Mouse (Mus musculus): Measurements from ENCODE around the gene Krt12. TPM values are rescaled to one million over a fixed set of nuclear protein-coding genes. Genes with fewer than 3 reads are reported as not detected.
A peak's percentile ranks its signal among the peaks of the same experiment; 100 is the strongest.

Gene Krt12
- polyA plus RNA-seq, 1 experiment from 2014 or later: not detected

GRCm38 (mm10) chr11:99392492-99392891, 29.6 kb downstream of the Krt12 start:
- Histone ChIP-seq H3K9me3 (replicated peaks) (no peaks in the 10 kb centered on the region), H3K27ac (no peak overlapping the region), H3K4me3 (no peak overlapping the region), H3K4me1 (no peaks in the 10 kb centered on the region), H3K36me3 (no peaks in the 10 kb centered on the region; the same call in 1 of the 2 replicates), H3K27me3 (ENCODE audit: low read depth, poor library complexity, severe bottlenecking) (no peaks in the 10 kb centered on the region)
- DNase-seq (ENCODE audit: low spot score): no peak
- 86% methylated on average over 10 of the region's 10 CpGs for WGBS

- Histone ChIP-seq H3K27ac (no peak overlapping the region), H3K27me3 (ENCODE audit: low read depth, poor library complexity, severe bottlenecking) (no peaks in the 10 kb centered on the region)
- 83% methylated on average over 6 of the region's 6 CpGs for WGBS
Measured at GRCm38 (mm10) chr11:99391375-99391774, 30.7 kb downstream of the Krt12 start.

GRCm38 (mm10) chr11:99390866-99391265, 31.2 kb downstream of the Krt12 start:
- DNase-seq (ENCODE audit: low spot score): no peak
- peaks cover 4% of the 10 kb centered on the region; the same call in 1 of the 2 replicates for H3K4me1 ChIP-seq
- H3K4me3 ChIP-seq: no peak overlapping the region
- WGBS: 70% methylated on average over 7 of the region's 7 CpGs
- no peak overlapping the region for H3K27ac ChIP-seq
- H3K36me3 ChIP-seq: no peaks in the 10 kb centered on the region; the same call in 1 of the 2 replicates
- H3K9me3 ChIP-seq (replicated peaks): no peaks in the 10 kb centered on the region
- H3K27me3 ChIP-seq (ENCODE audit: low read depth, poor library complexity, severe bottlenecking): no peaks in the 10 kb centered on the region

More at GRCm38 (mm10) chr11:99391375-99391774, 30.7 kb downstream of the Krt12 start:
- no peak for DNase-seq (ENCODE audit: low spot score)
- no peaks in the 10 kb centered on the region; the same call in 1 of the 2 replicates for H3K36me3 ChIP-seq
- no peaks in the 10 kb centered on the region for H3K9me3 ChIP-seq (replicated peaks)
- H3K4me1 ChIP-seq: peaks cover 4% of the 10 kb centered on the region; the same call in 1 of the 2 replicates
- no peak overlapping the region for H3K4me3 ChIP-seq

GRCm38 (mm10) chr11:99389264-99389663, 32.8 kb downstream of the Krt12 start, which contains the start of gene Krt10:
Gene Krt10, minus strand, starts transcription at chr11:99389364.
- WGBS: 86% methylated on average over 4 of the region's 4 CpGs
- DNase-seq (ENCODE audit: low spot score): no peak
- no peaks in the 10 kb centered on the region; the same call in 1 of the 2 replicates for H3K36me3 ChIP-seq

GRCm38 (mm10) chr11:99388661-99389060, 33.4 kb downstream of the Krt12 start:
- no peak overlapping the region for H3K27ac ChIP-seq
- H3K36me3 ChIP-seq: no peaks in the 10 kb centered on the region; the same call in 1 of the 2 replicates
- 92% methylated on average over 18 of the region's 18 CpGs for WGBS
- no peak overlapping the region for H3K4me3 ChIP-seq
- H3K9me3 ChIP-seq (replicated peaks): no peaks in the 10 kb centered on the region
- peaks cover 4% of the 10 kb centered on the region; the same call in 1 of the 2 replicates for H3K4me1 ChIP-seq
- DNase-seq (ENCODE audit: low spot score): no peak
- no peaks in the 10 kb centered on the region for H3K27me3 ChIP-seq (ENCODE audit: low read depth, poor library complexity, severe bottlenecking)

More at GRCm38 (mm10) chr11:99389264-99389663, 32.8 kb downstream of the Krt12 start, which contains the start of gene Krt10:
- Histone ChIP-seq H3K4me1 (peaks cover 4% of the 10 kb centered on the region; the same call in 1 of the 2 replicates), H3K27me3 (ENCODE audit: low read depth, poor library complexity, severe bottlenecking) (no peaks in the 10 kb centered on the region), H3K4me3 (no peak within 1 kb of the TSS), H3K9me3 (replicated peaks) (no peaks in the 10 kb centered on the region), H3K27ac (no peak within 1 kb of the TSS)

GRCm38 (mm10) chr11:99385813-99386721, 36.0 kb downstream of the Krt12 start:
- peak; percentile 95 for DNase-seq (ENCODE audit: low spot score)
- peaks cover 4% of the 10 kb centered on the region; the same call in 1 of the 2 replicates for H3K4me1 ChIP-seq
- peak overlapping the region; percentile 88 for H3K27ac ChIP-seq
- H3K9me3 ChIP-seq (replicated peaks): no peaks in the 10 kb centered on the region
- no peaks in the 10 kb centered on the region; the same call in 1 of the 2 replicates for H3K36me3 ChIP-seq
- H3K27me3 ChIP-seq (ENCODE audit: low read depth, poor library complexity, severe bottlenecking): peaks cover 7% of the 10 kb centered on the region; the same call in 1 of the 2 replicates
- WGBS: 3% methylated on average over 71 of the region's 71 CpGs
- H3K4me3 ChIP-seq: peak overlapping the region; percentile 64

GRCm38 (mm10) chr11:99379568-99379967, 42.5 kb downstream of the Krt12 start:
- no peak overlapping the region for H3K4me3 ChIP-seq
- WGBS: 18% methylated on average over 5 of the region's 5 CpGs
- no peaks in the 10 kb centered on the region for H3K36me3 ChIP-seq
- H3K4me1 ChIP-seq: no peaks in the 10 kb centered on the region
- no peak overlapping the region for H3K27ac ChIP-seq
- peaks cover 7% of the 10 kb centered on the region; the same call in 1 of the 2 replicates for H3K27me3 ChIP-seq (ENCODE audit: low read depth, poor library complexity, severe bottlenecking)
- H3K9me3 ChIP-seq (replicated peaks): no peaks in the 10 kb centered on the region
- peak; percentile 81 for DNase-seq (ENCODE audit: low spot score)

- no peaks in the 10 kb centered on the region for H3K36me3 ChIP-seq
- WGBS: 86% methylated on average over 13 of the region's 13 CpGs
- H3K27me3 ChIP-seq (ENCODE audit: low read depth, poor library complexity, severe bottlenecking): no peaks in the 10 kb centered on the region
- no peak for DNase-seq (ENCODE audit: low spot score)
- H3K4me3 ChIP-seq: no peak within 1 kb of the TSS
- no peaks in the 10 kb centered on the region for H3K9me3 ChIP-seq (replicated peaks)
- no peaks in the 10 kb centered on the region for H3K4me1 ChIP-seq
- H3K27ac ChIP-seq: no peak within 1 kb of the TSS
Measured at GRCm38 (mm10) chr11:99374803-99375202, 47.3 kb downstream of the Krt12 start, which contains the start of gene Krt28. Gene Krt28, minus strand, starts transcription at chr11:99374903.

GRCm38 (mm10) chr11:99369853-99370451, 52.1 kb downstream of the Krt12 start:
- Histone ChIP-seq H3K9me3 (replicated peaks) (no peaks in the 10 kb centered on the region), H3K27ac (no peak overlapping the region), H3K4me3 (no peak overlapping the region), H3K4me1 (no peaks in the 10 kb centered on the region), H3K27me3 (ENCODE audit: low read depth, poor library complexity, severe bottlenecking) (no peaks in the 10 kb centered on the region), H3K36me3 (no peaks in the 10 kb centered on the region)
- no peak for DNase-seq (ENCODE audit: low spot score)
- whole genome bisulfite sequencing: 84% methylated on average over 8 of the region's 8 CpGs

- no peak overlapping the region for H3K27ac ChIP-seq
- H3K36me3 ChIP-seq: no peaks in the 10 kb centered on the region
- no peaks in the 10 kb centered on the region for H3K27me3 ChIP-seq (ENCODE audit: low read depth, poor library complexity, severe bottlenecking)
- no peaks in the 10 kb centered on the region for H3K4me1 ChIP-seq
- H3K4me3 ChIP-seq: no peak overlapping the region
- WGBS: 8% methylated on average over 3 of the region's 3 CpGs
- DNase-seq (ENCODE audit: low spot score): no peak
- H3K9me3 ChIP-seq (replicated peaks): no peaks in the 10 kb centered on the region
Measured at GRCm38 (mm10) chr11:99369229-99369628, 52.8 kb downstream of the Krt12 start.

GRCm38 (mm10) chr11:99366791-99367190, 55.3 kb downstream of the Krt12 start:
- Histone ChIP-seq H3K4me1 (no peaks in the 10 kb centered on the region), H3K9me3 (replicated peaks) (no peaks in the 10 kb centered on the region), H3K4me3 (no peak overlapping the region), H3K27me3 (ENCODE audit: low read depth, poor library complexity, severe bottlenecking) (no peaks in the 10 kb centered on the region), H3K36me3 (no peaks in the 10 kb centered on the region), H3K27ac (no peak overlapping the region)
- no peak for DNase-seq (ENCODE audit: low spot score)
- WGBS: 52% methylated on average over 10 of the region's 10 CpGs
